Mouse (Mus musculus) hindbrain, embryonic 10.5 days (tissue): ENCODE measurements around the gene Tex2. TPM values are rescaled to one million over a fixed set of nuclear protein-coding genes. Genes with fewer than 3 reads are reported as not detected.
A peak's percentile ranks its signal among the peaks of the same experiment; 100 is the strongest.

Source experiments
- DNase-seq: peaks from one replicate; pipeline ENCODE4 v3.0.0-alpha.2; 2017; ENCODE audit warnings: low spot score
- H3K27ac ChIP-seq: fragments of 300-500 bp; sonication (generic); 2 replicates; pipeline ENCODE4 v1.5.1; 2016; ENCODE audit warnings: mild to moderate bottlenecking, moderate library complexity
- H3K27me3 ChIP-seq: fragments of 300-500 bp; sonication (generic); 2 replicates; pipeline ENCODE4 v1.6.1; 2016; ENCODE audit warnings: mild to moderate bottlenecking; ENCODE audit not compliant: poor library complexity, insufficient read depth, severe bottlenecking
- H3K36me3 ChIP-seq: fragments of 300-500 bp; sonication (generic); 2 replicates; pipeline ENCODE4 v1.6.1; 2016; ENCODE audit warnings: mild to moderate bottlenecking, moderate library complexity
- H3K4me1 ChIP-seq: fragments of 300-500 bp; sonication (generic); replicated peaks from 2 replicates; pipeline ENCODE4 v1.6.1; 2016; ENCODE audit warnings: mild to moderate bottlenecking
- H3K4me3 ChIP-seq: fragments of 300-500 bp; sonication (generic); 2 replicates; pipeline ENCODE4 v1.5.1; 2016; ENCODE audit warnings: mild to moderate bottlenecking, moderate library complexity
- H3K9me3 ChIP-seq: fragments of 300-500 bp; sonication (generic); 2 replicates; pipeline ENCODE4 v1.6.1; 2016; ENCODE audit warnings: mild to moderate bottlenecking, moderate library complexity
- WGBS: fragments of 180-500 bp; shearing (Covaris S2); methylation state at CpG from one replicate; pipeline ENCODE4 v1.1.7; 2016; 5-methylcytosine and 5-hydroxymethylcytosine counted together
- polyA plus RNA-seq: library from polyadenylated mRNA; unstranded; fragments of >200 nt; fragmentation: Nextera tagmentation; extraction: Ambion mirVana; gene quantifications from 2 replicates; pipeline ENCODE4 v1.2.1, GENCODE M21; 2016

Gene Tex2
- polyA plus RNA-seq, 1 experiment from 2014 or later: 7.9 TPM

- DNase-seq: no peak
- Histone ChIP-seq H3K4me1 (no peaks in the 10 kb centered on the region), H3K4me3 (no peak overlapping the region), H3K36me3 (peaks cover 32% of the 10 kb centered on the region), H3K27me3 (no peaks in the 10 kb centered on the region), H3K27ac (no peak overlapping the region), H3K9me3 (no peaks in the 10 kb centered on the region)
- WGBS: 93% methylated on average over 9 of the region's 9 CpGs
Measured at GRCm38 (mm10) chr11:106544916-106545315, 68.3 kb downstream of the Tex2 start.

GRCm38 (mm10) chr11:106544133-106544532 is 69.1 kb downstream of the Tex2 start:
- H3K36me3 ChIP-seq: peaks cover 32% of the 10 kb centered on the region
- H3K4me3 ChIP-seq: no peak overlapping the region
- DNase-seq: no peak
- no peak overlapping the region for H3K27ac ChIP-seq
- whole genome bisulfite sequencing: 91% methylated on average over 11 of the region's 11 CpGs
- no peaks in the 10 kb centered on the region for H3K27me3 ChIP-seq
- H3K4me1 ChIP-seq: no peaks in the 10 kb centered on the region
- no peaks in the 10 kb centered on the region for H3K9me3 ChIP-seq

- Histone ChIP-seq H3K9me3 (no peaks in the 10 kb centered on the region), H3K27me3 (no peaks in the 10 kb centered on the region), H3K4me3 (no peak overlapping the region), H3K27ac (no peak overlapping the region), H3K36me3 (peaks cover 25% of the 10 kb centered on the region), H3K4me1 (no peaks in the 10 kb centered on the region)
- DNase-seq: no peak
- WGBS: 83% methylated on average over 13 of the region's 13 CpGs
Measured at GRCm38 (mm10) chr11:106543006-106543405, 70.2 kb downstream of the Tex2 start.

- Histone ChIP-seq H3K4me1 (no peaks in the 10 kb centered on the region), H3K9me3 (no peaks in the 10 kb centered on the region), H3K27ac (no peak overlapping the region), H3K27me3 (no peaks in the 10 kb centered on the region), H3K36me3 (peaks cover 24% of the 10 kb centered on the region), H3K4me3 (no peak overlapping the region)
- DNase-seq: no peak
Measured at GRCm38 (mm10) chr11:106542385-106542784, 70.8 kb downstream of the Tex2 start.

GRCm38 (mm10) chr11:106540506-106541268 is 72.5 kb downstream of the Tex2 start:
- H3K27me3 ChIP-seq: no peaks in the 10 kb centered on the region
- peaks cover 24% of the 10 kb centered on the region for H3K36me3 ChIP-seq
- no peak overlapping the region for H3K4me3 ChIP-seq
- peaks cover 6% of the 10 kb centered on the region; the same call in 1 of the 2 replicates for H3K4me1 ChIP-seq
- no peak overlapping the region for H3K27ac ChIP-seq
- WGBS: 83% methylated on average over 13 of the region's 13 CpGs
- no peak for DNase-seq
- no peaks in the 10 kb centered on the region for H3K9me3 ChIP-seq

- no peak for DNase-seq
- H3K27ac ChIP-seq: 0 out of 2 replicates have a peak overlapping the region, but pooled peaks have one; percentile 50
- 74% methylated on average over 11 of the region's 11 CpGs for WGBS
Measured at GRCm38 (mm10) chr11:106536253-106536912, 76.8 kb downstream of the Tex2 start.

GRCm38 (mm10) chr11:106535660-106536252 is 77.5 kb downstream of the Tex2 start:
- no peak overlapping the region for H3K27ac ChIP-seq
- peaks cover 34% of the 10 kb centered on the region for H3K4me1 ChIP-seq
- no peaks in the 10 kb centered on the region for H3K27me3 ChIP-seq
- no peak for DNase-seq
- 0 out of 2 replicates have a peak, but pooled peaks cover 3% of the 10 kb centered on the region for H3K36me3 ChIP-seq
- no peak overlapping the region for H3K4me3 ChIP-seq
- WGBS: 89% methylated on average over 9 of the region's 9 CpGs
- no peaks in the 10 kb centered on the region for H3K9me3 ChIP-seq

More at GRCm38 (mm10) chr11:106536253-106536912, 76.8 kb downstream of the Tex2 start:
- Histone ChIP-seq H3K4me1 (peaks cover 34% of the 10 kb centered on the region), H3K4me3 (no peak overlapping the region), H3K27me3 (no peaks in the 10 kb centered on the region), H3K9me3 (no peaks in the 10 kb centered on the region), H3K36me3 (0 out of 2 replicates have a peak, but pooled peaks cover 3% of the 10 kb centered on the region)

- Histone ChIP-seq H3K9me3 (no peaks in the 10 kb centered on the region), H3K27ac (peak overlapping the region; percentile 23; the same call in 1 of the 2 replicates), H3K27me3 (no peaks in the 10 kb centered on the region; the same call in 1 of the 2 replicates), H3K4me3 (no peak overlapping the region), H3K36me3 (0 out of 2 replicates have a peak, but pooled peaks cover 3% of the 10 kb centered on the region), H3K4me1 (peaks cover 52% of the 10 kb centered on the region)
- 47% methylated on average over 9 of the region's 9 CpGs for WGBS
- no peak for DNase-seq
Measured at GRCm38 (mm10) chr11:106532248-106532790, 80.9 kb downstream of the Tex2 start.

- Histone ChIP-seq H3K4me1 (peaks cover 57% of the 10 kb centered on the region), H3K36me3 (0 out of 2 replicates have a peak, but pooled peaks cover 3% of the 10 kb centered on the region), H3K4me3 (no peak overlapping the region), H3K27ac (0 out of 2 replicates have a peak overlapping the region, but pooled peaks have one; percentile 3), H3K27me3 (peaks cover 3% of the 10 kb centered on the region; the same call in 1 of the 2 replicates), H3K9me3 (no peaks in the 10 kb centered on the region)
- DNase-seq: no peak
- 80% methylated on average over 5 of the region's 5 CpGs for WGBS
Measured at GRCm38 (mm10) chr11:106529786-106530185, 83.4 kb downstream of the Tex2 start.

GRCm38 (mm10) chr11:106529113-106529512 is 84.1 kb downstream of the Tex2 start:
- H3K36me3 ChIP-seq: 0 out of 2 replicates have a peak, but pooled peaks cover 3% of the 10 kb centered on the region
- peaks cover 53% of the 10 kb centered on the region for H3K4me1 ChIP-seq
- 78% methylated on average over 4 of the region's 4 CpGs for WGBS
- no peak overlapping the region for H3K4me3 ChIP-seq
- no peaks in the 10 kb centered on the region for H3K9me3 ChIP-seq
- peaks cover 3% of the 10 kb centered on the region; the same call in 1 of the 2 replicates for H3K27me3 ChIP-seq
- no peak overlapping the region for H3K27ac ChIP-seq
- DNase-seq: no peak

GRCm38 (mm10) chr11:106527926-106528325 is 85.3 kb downstream of the Tex2 start:
- no peak overlapping the region for H3K27ac ChIP-seq
- peaks cover 43% of the 10 kb centered on the region for H3K4me1 ChIP-seq
- H3K4me3 ChIP-seq: no peak overlapping the region
- 0 out of 2 replicates have a peak, but pooled peaks cover 3% of the 10 kb centered on the region for H3K36me3 ChIP-seq
- WGBS: 29% methylated on average over 1 of the region's 1 CpGs
- peaks cover 3% of the 10 kb centered on the region; the same call in 1 of the 2 replicates for H3K27me3 ChIP-seq
- no peaks in the 10 kb centered on the region for H3K9me3 ChIP-seq
- no peak for DNase-seq

- H3K4me3 ChIP-seq: no peak overlapping the region
- no peaks in the 10 kb centered on the region for H3K9me3 ChIP-seq
- no peak overlapping the region for H3K27ac ChIP-seq
- peak; percentile 50 for DNase-seq
- 34% methylated on average over 10 of the region's 10 CpGs for WGBS
- H3K27me3 ChIP-seq: peaks cover 3% of the 10 kb centered on the region; the same call in 1 of the 2 replicates
- H3K4me1 ChIP-seq: peaks cover 38% of the 10 kb centered on the region
- H3K36me3 ChIP-seq: 0 out of 2 replicates have a peak, but pooled peaks cover 3% of the 10 kb centered on the region
Measured at GRCm38 (mm10) chr11:106527147-106527821, 85.9 kb downstream of the Tex2 start.
